Mouse (Mus musculus) ES-E14 (cell line): ENCODE results near the gene Gucy1b1.

ENCODE experiments used
- CHD2 ChIP-seq: IDR thresholded peaks from 2 replicates; pipeline ENCODE4 v1.6.1; 2014; ENCODE audit warnings: mild to moderate bottlenecking, low read depth, low read length, inconsistent platforms
- HCFC1 ChIP-seq: IDR thresholded peaks from 2 replicates; pipeline ENCODE4 v1.6.1; 2012; ENCODE audit warnings: low read length, inconsistent platforms, borderline replicate concordance; ENCODE audit not compliant: insufficient read depth
- ZC3H11A ChIP-seq: IDR thresholded peaks from 2 replicates; pipeline ENCODE4 v1.6.1; 2012; ENCODE audit warnings: low read depth, mild to moderate bottlenecking, inconsistent platforms, low read length, borderline replicate concordance
- ZNF384 ChIP-seq: IDR thresholded peaks from 2 replicates; pipeline ENCODE4 v1.6.1; 2012; ENCODE audit warnings: low read depth, low read length, inconsistent platforms

DNA sequence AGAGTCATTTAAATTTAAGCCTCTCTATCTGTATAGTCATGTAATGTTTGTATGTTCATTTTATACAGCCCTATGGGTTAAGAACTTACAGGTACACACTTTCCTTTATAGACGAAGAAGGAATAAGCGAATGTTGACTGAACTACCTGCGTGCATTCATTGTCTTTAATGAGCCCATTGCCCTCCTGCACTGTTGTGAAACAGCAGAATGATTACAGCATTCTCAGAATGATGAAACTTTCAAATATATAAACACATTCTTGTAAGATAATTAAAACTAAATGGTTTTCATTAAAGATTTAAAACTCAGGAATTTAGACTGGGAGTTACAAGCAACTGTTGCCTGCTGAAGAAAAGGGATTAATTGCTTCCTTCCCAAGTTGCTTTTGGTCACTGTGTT is 86.9 kb downstream of the Gucy1b1 start:
- TF ChIP-seq ZNF384 (no peak), HCFC1 (no peak), ZC3H11A (no peak), CHD2 (no peak)
